Mouse (Mus musculus) NIH3T3 (cell line): ENCODE results near the gene Man2a1.

ENCODE experiments used
- DNase-seq: peaks from one replicate; pipeline ENCODE4 v3.0.0-alpha.2; 2012; ENCODE audit warnings: low read depth

Man2a1 gene

GRCm38 (mm10) chr17:64600372-64601090 is at the start of gene Man2a1:
Gene Man2a1, plus strand, starts transcription at chr17:64600736.
- DNase-seq = peak; percentile 96

GRCm38 (mm10) chr17:64553358-64553757 is 47.2 kb upstream of the Man2a1 start:
- no peak for DNase-seq

GRCm38 (mm10) chr17:64554901-64555300 is 45.6 kb upstream of the Man2a1 start:
- no peak for DNase-seq

- no peak for DNase-seq
These were observed 43.7 kb upstream of the Man2a1 start for GRCm38 (mm10) chr17:64556661-64557445.

GRCm38 (mm10) chr17:64558994-64559540 is 41.5 kb upstream of the Man2a1 start:
- peak; percentile 24 for DNase-seq

GRCm38 (mm10) chr17:64566435-64566834 is 34.1 kb upstream of the Man2a1 start:
- DNase-seq = no peak

GRCm38 (mm10) chr17:64567546-64567945 is 33.0 kb upstream of the Man2a1 start:
- DNase-seq = no peak

- DNase-seq = no peak
These were observed 26.6 kb upstream of the Man2a1 start for GRCm38 (mm10) chr17:64573981-64574380.

- DNase-seq = peak; percentile 28
These were observed 25.3 kb upstream of the Man2a1 start for GRCm38 (mm10) chr17:64575240-64575639.

- no peak for DNase-seq
These were observed 23.1 kb upstream of the Man2a1 start for GRCm38 (mm10) chr17:64577485-64577884.

- peak; percentile 59 for DNase-seq
These were observed 22.2 kb upstream of the Man2a1 start for GRCm38 (mm10) chr17:64578346-64578745.

- no peak for DNase-seq
These were observed 20.8 kb upstream of the Man2a1 start for GRCm38 (mm10) chr17:64579696-64580095.

GRCm38 (mm10) chr17:64581133-64581532 is 19.4 kb upstream of the Man2a1 start:
- no peak for DNase-seq

- no peak for DNase-seq
These were observed 18.6 kb upstream of the Man2a1 start for GRCm38 (mm10) chr17:64581962-64582361.

GRCm38 (mm10) chr17:64590483-64590882 is 10.1 kb upstream of the Man2a1 start:
- DNase-seq = no peak

GRCm38 (mm10) chr17:64591366-64591765 is 9.2 kb upstream of the Man2a1 start:
- no peak for DNase-seq

GRCm38 (mm10) chr17:64592355-64592754 is 8.2 kb upstream of the Man2a1 start:
- no peak for DNase-seq

GRCm38 (mm10) chr17:64592788-64593187 is 7.7 kb upstream of the Man2a1 start:
- peak; percentile 43 for DNase-seq

GRCm38 (mm10) chr17:64597770-64598169 is 2.8 kb upstream of the Man2a1 start:
- no peak for DNase-seq

- DNase-seq = peak; percentile 87
These were observed 620 bp upstream of the Man2a1 start for GRCm38 (mm10) chr17:64599916-64600315.

- peak; percentile 59 for DNase-seq
These were observed 685 bp downstream of the Man2a1 start for GRCm38 (mm10) chr17:64601091-64601750.
